Mouse (Mus musculus): ENCODE data around the gene Ddit4. TPM values are rescaled to one million over a fixed set of nuclear protein-coding genes. Genes with fewer than 3 reads are reported as not detected.
A peak's percentile ranks its signal among the peaks of the same experiment; 100 is the strongest.

Gene Ddit4
- polyA plus RNA-seq, 1 experiment: 266 TPM

- no peak for TF ChIP-seq MYOD1 (IDR thresholded peaks at IDR 0.05; ENCODE audit: control insufficient read depth in 1 of 3, insufficient read length in 2 of 3, low read depth in 2 of 3)
- no peak for TF ChIP-seq MYOG (IDR thresholded peaks at IDR 0.05; ENCODE audit: control insufficient read depth in 1 of 3, insufficient read depth in 1 of 3, insufficient read length in 2 of 3, low read depth in 2 of 3)
- no peak for TF ChIP-seq REST (IDR thresholded peaks at IDR 0.05; ENCODE audit: insufficient read depth, insufficient read length)
- no peak for TF ChIP-seq USF1 (IDR thresholded peaks at IDR 0.05; ENCODE audit: low read depth)
- TF ChIP-seq MAX (IDR thresholded peaks at IDR 0.05; ENCODE audit: low read depth): no peak
- TF ChIP-seq TCF12 (IDR thresholded peaks at IDR 0.05; ENCODE audit: insufficient read depth, poor library complexity, severe bottlenecking): no peak
- TF ChIP-seq SRF (IDR thresholded peaks at IDR 0.05; ENCODE audit: control insufficient read depth, insufficient read length, low read depth): no peak
- TF ChIP-seq TCF3 (IDR thresholded peaks at IDR 0.05; ENCODE audit: insufficient read length, low read depth): no peak
- TF ChIP-seq POLR2A (IDR thresholded peaks at IDR 0.05; ENCODE audit: insufficient read length, low read depth): no peak
- no peak for TF ChIP-seq E2F4 (IDR thresholded peaks at IDR 0.05; ENCODE audit: insufficient read depth)
- no peak for TF ChIP-seq POLR2AphosphoS2 (IDR thresholded peaks at IDR 0.05; ENCODE audit: insufficient read length, low read depth)
- TF ChIP-seq CEBPB (IDR thresholded peaks at IDR 0.05; ENCODE audit: insufficient read depth, poor library complexity, severe bottlenecking): no peak
Observed at GRCm38 (mm10) chr10:59981336-59981735, 29.7 kb upstream of the Ddit4 start.

DNA sequence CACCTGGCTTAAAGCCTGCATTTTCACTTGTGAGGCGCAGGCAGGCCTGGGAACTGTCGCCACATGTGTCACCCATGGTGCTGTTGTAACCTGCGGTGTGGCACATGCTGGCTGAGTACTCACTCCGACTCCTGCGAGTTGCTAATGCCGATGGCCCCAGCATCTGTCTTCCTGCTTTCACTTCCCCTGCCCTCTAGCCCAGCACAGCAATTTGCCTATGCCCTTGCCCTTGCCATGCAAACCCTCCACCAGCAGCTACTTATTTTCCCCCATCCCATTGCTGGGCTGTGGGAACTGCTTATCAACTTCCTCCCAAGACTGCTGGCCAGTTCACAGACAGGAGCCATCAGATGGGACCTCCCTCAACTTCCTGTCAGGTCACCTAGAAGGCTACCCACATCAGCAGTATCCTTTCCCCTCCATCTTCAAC lies 29.2 kb upstream of the Ddit4 start:
- H3K4me2 ChIP-seq (ENCODE audit: low read depth): no peak overlapping the region
- no peaks in the 10 kb centered on the region for H3K27me3 ChIP-seq (ENCODE audit: control insufficient read depth, insufficient read depth, insufficient read length)
- no peaks in the 10 kb centered on the region for H3K79me2 ChIP-seq (ENCODE audit: control insufficient read depth, insufficient read depth)
- no peak overlapping the region for H3ac ChIP-seq (ENCODE audit: control insufficient read depth, insufficient read length)
- no peak overlapping the region for H3K4me3 ChIP-seq
- TF ChIP-seq MYOG (IDR thresholded peaks at IDR 0.05; ENCODE audit: control insufficient read depth in 1 of 3, insufficient read depth in 1 of 3, insufficient read length in 2 of 3, low read depth in 2 of 3): no peak
- no peak for TF ChIP-seq MAX (IDR thresholded peaks at IDR 0.05; ENCODE audit: low read depth)
- TF ChIP-seq POLR2A (IDR thresholded peaks at IDR 0.05; ENCODE audit: insufficient read length, low read depth): no peak
- TF ChIP-seq TCF12 (IDR thresholded peaks at IDR 0.05; ENCODE audit: insufficient read depth, poor library complexity, severe bottlenecking): no peak
- no peak for TF ChIP-seq SRF (IDR thresholded peaks at IDR 0.05; ENCODE audit: control insufficient read depth, insufficient read length, low read depth)
- peak; percentile 76 for TF ChIP-seq POLR2AphosphoS2 (IDR thresholded peaks at IDR 0.05; ENCODE audit: insufficient read length, low read depth)
- TF ChIP-seq REST (IDR thresholded peaks at IDR 0.05; ENCODE audit: insufficient read depth, insufficient read length): no peak
- TF ChIP-seq CEBPB (IDR thresholded peaks at IDR 0.05; ENCODE audit: insufficient read depth, poor library complexity, severe bottlenecking): no peak
- H3K36me3 ChIP-seq (ENCODE audit: control insufficient read depth, insufficient read depth): peaks cover 6% of the 10 kb centered on the region

More at GRCm38 (mm10) chr10:59981336-59981735, 29.7 kb upstream of the Ddit4 start:
- no peaks in the 10 kb centered on the region for H3K27me3 ChIP-seq (ENCODE audit: control insufficient read depth, insufficient read depth, insufficient read length)
- H3K4me3 ChIP-seq: no peak overlapping the region
- no peaks in the 10 kb centered on the region for H3K79me2 ChIP-seq (ENCODE audit: control insufficient read depth, insufficient read depth)
- peaks cover 11% of the 10 kb centered on the region for H3K36me3 ChIP-seq (ENCODE audit: control insufficient read depth, insufficient read depth)
- no peak overlapping the region for H3K4me2 ChIP-seq (ENCODE audit: low read depth)
- no peak overlapping the region for H3ac ChIP-seq (ENCODE audit: control insufficient read depth, insufficient read length)

- H3K4me2 ChIP-seq (ENCODE audit: low read depth): peak overlapping the region; percentile 51
- no peak overlapping the region for H3K4me3 ChIP-seq
- H3K27me3 ChIP-seq (ENCODE audit: control insufficient read depth, insufficient read depth, insufficient read length): no peaks in the 10 kb centered on the region
- no peaks in the 10 kb centered on the region for H3K79me2 ChIP-seq (ENCODE audit: control insufficient read depth, insufficient read depth)
- peaks cover under 1% of the 10 kb centered on the region for H3K36me3 ChIP-seq (ENCODE audit: control insufficient read depth, insufficient read depth)
- H3ac ChIP-seq (ENCODE audit: control insufficient read depth, insufficient read length): no peak overlapping the region
- no peak for TF ChIP-seq POLR2AphosphoS2 (IDR thresholded peaks at IDR 0.05; ENCODE audit: insufficient read length, low read depth)
- TF ChIP-seq REST (IDR thresholded peaks at IDR 0.05; ENCODE audit: insufficient read depth, insufficient read length): no peak
- TF ChIP-seq MYOD1 (IDR thresholded peaks at IDR 0.05; ENCODE audit: control insufficient read depth in 1 of 3, insufficient read length in 2 of 3, low read depth in 2 of 3): peak in 1 of 3 experiments; percentile 6
- TF ChIP-seq E2F4 (IDR thresholded peaks at IDR 0.05; ENCODE audit: insufficient read depth): no peak
- no peak for TF ChIP-seq CEBPB (IDR thresholded peaks at IDR 0.05; ENCODE audit: insufficient read depth, poor library complexity, severe bottlenecking)
- no peak for TF ChIP-seq TCF3 (IDR thresholded peaks at IDR 0.05; ENCODE audit: insufficient read length, low read depth)
- TF ChIP-seq MYOG (IDR thresholded peaks at IDR 0.05; ENCODE audit: control insufficient read depth in 1 of 3, insufficient read depth in 1 of 3, insufficient read length in 2 of 3, low read depth in 2 of 3): peak in 1 of 3 experiments; percentile 7
- TF ChIP-seq TCF12 (IDR thresholded peaks at IDR 0.05; ENCODE audit: insufficient read depth, poor library complexity, severe bottlenecking): no peak
- no peak for TF ChIP-seq MAX (IDR thresholded peaks at IDR 0.05; ENCODE audit: low read depth)
- no peak for TF ChIP-seq SRF (IDR thresholded peaks at IDR 0.05; ENCODE audit: control insufficient read depth, insufficient read length, low read depth)
Observed at GRCm38 (mm10) chr10:59978873-59979743, 27.5 kb upstream of the Ddit4 start.

DNA sequence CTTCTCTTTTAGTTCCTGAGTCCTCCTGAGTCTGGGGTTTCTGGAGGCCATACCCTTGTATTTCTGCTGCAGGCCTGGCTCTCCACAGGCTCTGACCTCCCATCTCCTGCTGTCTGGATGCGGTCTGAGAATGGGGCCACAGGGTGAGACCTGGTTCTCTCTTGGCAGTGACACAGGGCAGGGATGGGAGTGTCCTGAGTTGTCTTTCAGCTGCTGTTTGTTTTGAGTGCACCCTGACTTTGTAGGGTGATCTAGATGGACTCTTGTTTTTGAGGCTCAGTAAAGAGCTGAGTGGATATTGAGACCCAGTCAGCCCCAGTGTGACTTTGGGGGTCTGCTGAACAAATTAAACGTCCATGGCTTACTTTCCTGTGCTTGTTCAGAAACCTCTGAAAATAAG lies 26.8 kb upstream of the Ddit4 start:
- Histone ChIP-seq H3ac (ENCODE audit: control insufficient read depth, insufficient read length) (no peak overlapping the region), H3K36me3 (ENCODE audit: control insufficient read depth, insufficient read depth) (no peaks in the 10 kb centered on the region), H3K27me3 (ENCODE audit: control insufficient read depth, insufficient read depth, insufficient read length) (no peaks in the 10 kb centered on the region), H3K4me3 (no peak overlapping the region), H3K4me2 (ENCODE audit: low read depth) (peak overlapping the region; percentile 51), H3K79me2 (ENCODE audit: control insufficient read depth, insufficient read depth) (no peaks in the 10 kb centered on the region)
- TF ChIP-seq TCF3 (IDR thresholded peaks at IDR 0.05; ENCODE audit: insufficient read length, low read depth) (no peak), MYOD1 (IDR thresholded peaks at IDR 0.05; ENCODE audit: control insufficient read depth in 1 of 3, insufficient read length in 2 of 3, low read depth in 2 of 3) (no peak), SRF (IDR thresholded peaks at IDR 0.05; ENCODE audit: control insufficient read depth, insufficient read length, low read depth) (no peak), MAX (IDR thresholded peaks at IDR 0.05; ENCODE audit: low read depth) (no peak)
